Mouse (Mus musculus) layer of hippocampus, postnatal 36 days (tissue): Measurements from ENCODE around the gene Elac2. TPM values are rescaled to one million over a fixed set of nuclear protein-coding genes. Genes with fewer than 3 reads are reported as not detected.

Experiments
- DNase-seq, 2 experiments: peaks; one replicate each; pipeline ENCODE4 v3.0.0; 2022
- total RNA-seq, 2 experiments: library from RNA; stranded (reverse); gene quantifications; 2 replicates each; pipeline ENCODE4 v1.2.3; 2021

Gene Elac2
- total RNA-seq, result 10 to 100 TPM; 24.9 to 27.8 TPM

GRCm38 (mm10) chr11:64978720-64979488 is at the start of gene Elac2:
Elac2 (plus strand) TSS chr11:64979038.
- DNase-seq, result peak; percentile 97 to 98

GRCm38 (mm10) chr11:64929130-64929529 is 49.7 kb upstream of the Elac2 start:
- DNase-seq, result no peak

- DNase-seq, result no peak
These were observed 47.6 kb upstream of the Elac2 start for GRCm38 (mm10) chr11:64931060-64931770.

GRCm38 (mm10) chr11:64937226-64937625 is 41.6 kb upstream of the Elac2 start:
- no peak for DNase-seq

GRCm38 (mm10) chr11:64941193-64941592 is 37.6 kb upstream of the Elac2 start:
- DNase-seq, result no peak

GRCm38 (mm10) chr11:64949782-64950181 is 29.1 kb upstream of the Elac2 start:
- no peak for DNase-seq

- DNase-seq, result no peak
These were observed 21.7 kb upstream of the Elac2 start for GRCm38 (mm10) chr11:64956962-64957729.

- DNase-seq, result no peak
These were observed 16.2 kb upstream of the Elac2 start for GRCm38 (mm10) chr11:64962629-64963028.

GRCm38 (mm10) chr11:64968507-64968906 is 10.3 kb upstream of the Elac2 start:
- peak; percentile 69 to 76 for DNase-seq

GRCm38 (mm10) chr11:64968939-64969342 is 9.9 kb upstream of the Elac2 start:
- no peak for DNase-seq

GRCm38 (mm10) chr11:64971471-64971988 is 7.3 kb upstream of the Elac2 start:
- no peak for DNase-seq

- no peak for DNase-seq
These were observed 6.4 kb upstream of the Elac2 start for GRCm38 (mm10) chr11:64972418-64972817.

- no peak for DNase-seq
These were observed 629 bp downstream of the Elac2 start for GRCm38 (mm10) chr11:64979489-64979845.

- DNase-seq, result no peak
These were observed 9.7 kb downstream of the Elac2 start for GRCm38 (mm10) chr11:64988556-64988955.

- DNase-seq, result no peak
These were observed 19.6 kb downstream of the Elac2 start for GRCm38 (mm10) chr11:64998439-64998838.

- no peak for DNase-seq
These were observed 20.8 kb downstream of the Elac2 start for GRCm38 (mm10) chr11:64999685-65000084.

GRCm38 (mm10) chr11:65001729-65002128 is 22.9 kb downstream of the Elac2 start:
- DNase-seq, result no peak

- DNase-seq, result no peak
These were observed 24.8 kb downstream of the Elac2 start for GRCm38 (mm10) chr11:65003611-65004010.

GRCm38 (mm10) chr11:65004836-65005235 is 26.0 kb downstream of the Elac2 start:
- DNase-seq, result no peak

GRCm38 (mm10) chr11:65006047-65006446 is 27.2 kb downstream of the Elac2 start:
- no peak for DNase-seq

GRCm38 (mm10) chr11:65013906-65014305 is 35.1 kb downstream of the Elac2 start:
- DNase-seq, result no peak

GRCm38 (mm10) chr11:65016754-65017153 is 37.9 kb downstream of the Elac2 start:
- no peak for DNase-seq

GRCm38 (mm10) chr11:65020744-65021143 is 41.9 kb downstream of the Elac2 start:
- DNase-seq, result no peak
